Mouse (Mus musculus) lung, postnatal 0 days (tissue): ENCODE results near the gene Dolk. TPM values are rescaled to one million over a fixed set of nuclear protein-coding genes. Genes with fewer than 3 reads are reported as not detected.
A peak's percentile ranks its signal among the peaks of the same experiment; 100 is the strongest.

Source experiments
- ATAC-seq: fragments of 200-750 bp; cut with Nextera tagmentation; 2 replicates; pipeline ENCODE4 v1.8.0; 2017; ENCODE audit warnings: moderate library complexity
- DNase-seq: peaks from one replicate; pipeline ENCODE4 v3.0.0-alpha.2; 2016; ENCODE audit warnings: low spot score
- H3K27ac ChIP-seq: fragments of 300-500 bp; sonication (generic); 2 replicates; pipeline ENCODE4 v1.5.1; 2014; ENCODE audit warnings: antibody characterized with exemption, mild to moderate bottlenecking, low read length, mixed read lengths
- H3K27me3 ChIP-seq: fragments of 300-500 bp; sonication (generic); replicated peaks from 2 replicates; pipeline ENCODE4 v1.6.1; 2014; ENCODE audit warnings: low read length, mixed read lengths; ENCODE audit not compliant: insufficient read depth
- H3K36me3 ChIP-seq: fragments of 300-500 bp; sonication (generic); 2 replicates; pipeline ENCODE4 v1.6.1; 2014; ENCODE audit warnings: low read length, mixed read lengths; ENCODE audit not compliant: insufficient read depth
- H3K4me1 ChIP-seq: fragments of 300-500 bp; sonication (generic); 2 replicates; pipeline ENCODE4 v1.6.1; 2014; ENCODE audit warnings: antibody characterized with exemption, low read depth, low read length, mixed read lengths; ENCODE audit not compliant: insufficient read depth
- H3K4me2 ChIP-seq: fragments of 300-500 bp; sonication (generic); replicated peaks from 2 replicates; pipeline ENCODE4 v1.6.1; 2014; ENCODE audit warnings: low read depth, mild to moderate bottlenecking, low read length, moderate library complexity, mixed read lengths
- H3K4me3 ChIP-seq: fragments of 300-500 bp; sonication (generic); 2 replicates; pipeline ENCODE4 v1.5.1; 2014; ENCODE audit warnings: low read depth, low read length
- H3K9ac ChIP-seq: fragments of 300-500 bp; sonication (generic); replicated peaks from 2 replicates; pipeline ENCODE4 v1.6.1; 2014; ENCODE audit warnings: low read depth, mild to moderate bottlenecking
- H3K9me3 ChIP-seq: fragments of 300-500 bp; sonication (generic); 2 replicates; pipeline ENCODE4 v1.6.1; 2016; ENCODE audit warnings: low read length, mixed read lengths
- CTCF ChIP-seq: IDR thresholded peaks from 2 replicates; pipeline ENCODE4 v1.5.1; 2016; ENCODE audit warnings: antibody characterized with exemption, mild to moderate bottlenecking
- EP300 ChIP-seq: IDR thresholded peaks from 2 replicates; pipeline ENCODE4 v1.6.1; 2016; ENCODE audit warnings: antibody characterized with exemption, mild to moderate bottlenecking, control low read depth
- WGBS: fragments of 180-500 bp; shearing (Covaris S2); extraction: QIAGEN DNeasy Blood & Tissue Kit; methylation state at CpG from one replicate; pipeline ENCODE4 v1.1.7; 2014; 5-methylcytosine and 5-hydroxymethylcytosine counted together
- polyA plus RNA-seq: library from polyadenylated mRNA; unstranded; fragments of >200 nt; fragmentation: Nextera tagmentation; extraction: Ambion mirVana; gene quantifications from 2 replicates; pipeline ENCODE4 v1.2.1, GENCODE M21; 2015

Gene Dolk
- polyA plus RNA-seq, 1 experiment from 2014 or later: 24.1 TPM

- Histone ChIP-seq H3K9ac (no peak overlapping the region), H3K4me1 (no peaks in the 10 kb centered on the region), H3K27me3 (no peaks in the 10 kb centered on the region), H3K27ac (no peak overlapping the region), H3K4me3 (no peak overlapping the region), H3K9me3 (no peaks in the 10 kb centered on the region), H3K36me3 (peaks cover 41% of the 10 kb centered on the region), H3K4me2 (no peak overlapping the region)
- ATAC-seq (no peak), DNase-seq (no peak)
- TF ChIP-seq CTCF (0 out of 2 replicates have a peak, but pooled peaks have one; percentile 4), EP300 (no peak)
- WGBS: 65% methylated on average over 4 of the region's 4 CpGs
These were observed 33.1 kb upstream of the Dolk start for GRCm38 (mm10) chr2:30319260-30319659.

GRCm38 (mm10) chr2:30316955-30317354, 30.8 kb upstream of the Dolk start:
- H3K4me2 ChIP-seq: no peak overlapping the region
- WGBS: 94% methylated on average over 5 of the region's 5 CpGs
- H3K9ac ChIP-seq: no peak overlapping the region
- TF ChIP-seq EP300 (no peak), CTCF (no peak)
- H3K27ac ChIP-seq: no peak overlapping the region
- H3K36me3 ChIP-seq: peaks cover 33% of the 10 kb centered on the region
- H3K4me1 ChIP-seq: no peaks in the 10 kb centered on the region
- no peak for ATAC-seq
- no peak overlapping the region for H3K4me3 ChIP-seq
- no peaks in the 10 kb centered on the region for H3K27me3 ChIP-seq
- no peaks in the 10 kb centered on the region for H3K9me3 ChIP-seq
- no peak for DNase-seq

- ATAC-seq (no peak), DNase-seq (no peak)
- no peak overlapping the region for H3K9ac ChIP-seq
- H3K4me2 ChIP-seq: no peak overlapping the region
- H3K27ac ChIP-seq: no peak overlapping the region
- H3K27me3 ChIP-seq: no peaks in the 10 kb centered on the region
- no peak overlapping the region for H3K4me3 ChIP-seq
- H3K9me3 ChIP-seq: no peaks in the 10 kb centered on the region
- 88% methylated on average over 4 of the region's 4 CpGs for WGBS
- peak; percentile 31 for TF ChIP-seq CTCF
- no peak for TF ChIP-seq EP300
- H3K4me1 ChIP-seq: no peaks in the 10 kb centered on the region
- H3K36me3 ChIP-seq: peaks cover 33% of the 10 kb centered on the region
These were observed 30.0 kb upstream of the Dolk start for GRCm38 (mm10) chr2:30316136-30316535.

GRCm38 (mm10) chr2:30311481-30311880, 25.3 kb upstream of the Dolk start:
- no peak overlapping the region for H3K4me2 ChIP-seq
- H3K4me3 ChIP-seq: no peak overlapping the region
- H3K36me3 ChIP-seq: peaks cover 41% of the 10 kb centered on the region
- no peak overlapping the region for H3K9ac ChIP-seq
- TF ChIP-seq CTCF (no peak), EP300 (no peak)
- H3K9me3 ChIP-seq: no peaks in the 10 kb centered on the region
- H3K27ac ChIP-seq: no peak overlapping the region
- ATAC-seq (peak; percentile 64), DNase-seq (peak; percentile 85)
- WGBS: 79% methylated on average over 2 of the region's 2 CpGs
- no peaks in the 10 kb centered on the region for H3K4me1 ChIP-seq
- no peaks in the 10 kb centered on the region for H3K27me3 ChIP-seq

GRCm38 (mm10) chr2:30309351-30309750, 23.2 kb upstream of the Dolk start:
- TF ChIP-seq CTCF: no peak
- TF ChIP-seq EP300: no peak
- no peak for ATAC-seq
- Histone ChIP-seq H3K27me3 (no peaks in the 10 kb centered on the region), H3K4me2 (no peak overlapping the region), H3K27ac (no peak overlapping the region), H3K9me3 (no peaks in the 10 kb centered on the region), H3K4me1 (no peaks in the 10 kb centered on the region), H3K36me3 (peaks cover 42% of the 10 kb centered on the region; the same call in 1 of the 2 replicates), H3K9ac (no peak overlapping the region), H3K4me3 (no peak overlapping the region)
- WGBS: 79% methylated on average over 3 of the region's 3 CpGs
- no peak for DNase-seq

- WGBS: 82% methylated on average over 7 of the region's 7 CpGs
- DNase-seq (no peak), ATAC-seq (no peak)
- Histone ChIP-seq H3K9ac (no peak overlapping the region), H3K9me3 (no peaks in the 10 kb centered on the region), H3K4me1 (no peaks in the 10 kb centered on the region), H3K36me3 (peaks cover 38% of the 10 kb centered on the region; the same call in 1 of the 2 replicates), H3K4me3 (no peak overlapping the region), H3K4me2 (no peak overlapping the region), H3K27me3 (no peaks in the 10 kb centered on the region), H3K27ac (no peak overlapping the region)
- TF ChIP-seq EP300: no peak
- TF ChIP-seq CTCF: no peak
These were observed 20.0 kb upstream of the Dolk start for GRCm38 (mm10) chr2:30306087-30306486.

- H3K9me3 ChIP-seq: no peaks in the 10 kb centered on the region
- no peak overlapping the region for H3K9ac ChIP-seq
- no peak for DNase-seq
- H3K27me3 ChIP-seq: no peaks in the 10 kb centered on the region
- H3K4me2 ChIP-seq: no peak overlapping the region
- ATAC-seq: no peak
- H3K4me1 ChIP-seq: no peaks in the 10 kb centered on the region
- H3K4me3 ChIP-seq: no peak overlapping the region
- 83% methylated on average over 5 of the region's 5 CpGs for whole genome bisulfite sequencing
- H3K36me3 ChIP-seq: peaks cover 17% of the 10 kb centered on the region; the same call in 1 of the 2 replicates
- TF ChIP-seq CTCF (no peak), EP300 (no peak)
- no peak overlapping the region for H3K27ac ChIP-seq
These were observed 13.8 kb upstream of the Dolk start for GRCm38 (mm10) chr2:30299966-30300365.
